Mouse (Mus musculus): Measurements from ENCODE around the gene Tescl.

Gene Tescl

DNA sequence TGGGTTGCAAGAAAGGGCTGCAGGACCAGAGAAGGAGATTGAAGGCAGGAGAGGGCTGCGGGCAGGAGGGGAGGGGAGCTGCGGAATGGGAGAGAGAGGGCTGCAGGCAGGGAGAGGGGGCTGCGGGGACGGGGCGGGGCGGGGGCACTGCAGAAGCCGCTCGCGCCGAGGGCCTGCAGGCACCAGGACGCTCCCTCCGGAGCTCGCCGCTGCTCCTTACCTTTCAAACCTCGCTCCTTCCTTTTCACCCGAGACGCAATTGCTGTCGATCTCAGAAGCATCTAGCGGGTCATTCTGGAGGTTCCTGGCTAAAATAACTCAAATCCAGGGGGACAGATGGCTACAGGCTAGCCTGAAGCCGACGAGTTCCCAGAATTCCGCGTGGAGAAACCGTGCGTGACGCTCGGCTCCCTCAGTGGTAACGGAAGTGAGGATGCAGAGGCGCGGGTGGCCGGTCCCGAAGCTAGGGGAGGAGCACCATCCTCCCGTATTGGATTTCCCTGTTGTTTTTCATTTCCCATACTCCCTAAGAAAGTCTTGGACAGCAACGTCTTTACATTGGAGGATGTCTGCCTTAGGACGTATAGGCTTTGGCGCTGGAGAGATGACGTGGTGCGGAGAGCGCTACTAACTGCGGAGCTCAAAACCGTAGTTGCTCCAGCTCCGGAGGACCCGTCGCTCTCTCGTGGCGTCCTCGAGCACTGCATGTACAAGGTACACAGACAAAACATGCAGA is 34.6 kb downstream of the Tescl start:
- peak; percentile 81 for DNase-seq

DNA sequence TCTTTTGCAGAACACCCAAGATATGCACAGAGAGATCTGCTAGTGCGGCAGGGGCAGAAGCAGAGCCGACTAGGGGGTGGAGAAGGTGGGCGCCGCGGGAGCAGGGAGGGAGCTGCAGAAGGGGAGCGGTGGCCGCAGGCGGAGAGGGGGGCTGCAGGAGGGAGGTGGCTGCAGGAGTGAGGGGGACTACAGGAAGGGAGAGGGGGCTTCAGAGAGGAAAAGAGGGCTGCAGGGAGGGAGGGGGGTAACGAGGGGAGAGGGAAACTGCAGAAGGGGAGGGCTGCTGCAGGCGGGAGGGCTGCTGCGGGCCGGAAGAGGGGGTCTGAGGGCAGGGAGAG is 35.1 kb downstream of the Tescl start:
- DNase-seq: no peak

DNA sequence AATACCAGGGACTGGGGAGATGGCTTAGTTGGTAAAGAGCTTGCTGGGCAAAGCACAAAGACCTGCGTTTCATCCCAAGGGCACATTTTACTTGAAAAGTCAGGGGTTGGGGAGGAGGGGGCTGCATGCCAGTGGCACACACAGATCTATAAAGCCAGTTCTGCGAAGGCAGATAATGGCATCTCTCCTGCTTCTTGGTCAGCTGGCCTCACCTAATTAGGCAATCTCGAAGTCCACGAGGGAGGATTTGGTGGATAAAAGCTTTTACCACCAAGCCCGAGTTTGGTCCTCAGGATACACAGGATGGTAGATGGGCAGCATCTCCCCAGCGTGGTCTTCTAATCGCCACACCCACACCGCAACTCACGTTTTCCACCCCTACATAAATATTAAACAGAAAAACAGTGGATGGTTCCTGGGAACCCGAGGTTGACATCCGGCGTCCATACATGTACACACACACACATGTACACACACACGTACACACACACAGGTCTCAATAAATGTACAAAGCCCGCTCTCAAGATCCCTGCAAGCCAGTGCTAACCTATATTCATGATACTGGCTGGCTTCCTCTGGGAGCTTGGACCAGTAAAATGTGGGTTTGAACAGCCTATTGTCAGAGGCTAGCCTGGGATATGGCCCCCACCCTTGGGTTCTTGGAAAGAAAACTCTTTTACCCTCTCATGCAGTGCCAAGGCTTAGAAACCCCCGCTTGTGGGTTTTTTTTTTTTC is 36.2 kb downstream of the Tescl start:
- DNase-seq: no peak

DNA sequence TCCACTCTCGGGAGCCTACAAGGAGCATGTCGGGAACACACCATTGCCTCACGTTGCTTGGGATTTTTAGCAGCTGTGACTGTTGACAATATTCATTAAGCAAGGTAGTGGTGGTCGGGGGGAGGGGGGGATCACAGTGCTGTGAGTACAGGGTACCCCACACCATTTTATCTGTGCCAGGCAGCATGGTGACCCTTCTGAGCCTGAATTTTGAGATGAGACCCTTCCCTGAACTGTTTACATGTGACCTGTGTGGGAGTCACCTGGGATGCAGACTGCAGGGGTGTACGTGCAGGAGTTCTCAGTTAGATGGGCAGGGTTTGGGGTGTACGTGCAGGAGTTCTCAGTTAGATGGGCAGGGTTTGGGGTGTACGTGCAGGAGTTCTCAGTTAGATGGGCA is 37.4 kb downstream of the Tescl start:
- no peak for DNase-seq

DNA sequence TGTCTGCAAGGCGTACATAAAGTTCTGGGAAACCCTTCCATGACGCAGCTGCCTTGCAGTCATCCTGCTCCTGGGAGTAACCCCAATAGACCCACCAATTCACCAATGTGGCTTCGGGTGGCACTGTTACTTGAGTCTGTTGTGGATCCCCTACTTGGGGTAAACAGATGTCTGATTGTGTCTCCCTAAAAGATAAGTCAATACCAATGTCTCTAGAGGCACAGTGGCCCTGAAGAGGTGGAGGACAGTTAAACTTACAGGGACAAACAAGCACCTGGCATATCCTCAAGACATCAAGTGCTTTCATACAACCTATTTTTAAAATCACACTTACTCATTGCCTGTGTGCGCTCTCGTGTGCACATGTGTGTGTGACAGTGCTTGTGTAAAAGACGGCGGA is 38.4 kb downstream of the Tescl start:
- no peak for DNase-seq

DNA sequence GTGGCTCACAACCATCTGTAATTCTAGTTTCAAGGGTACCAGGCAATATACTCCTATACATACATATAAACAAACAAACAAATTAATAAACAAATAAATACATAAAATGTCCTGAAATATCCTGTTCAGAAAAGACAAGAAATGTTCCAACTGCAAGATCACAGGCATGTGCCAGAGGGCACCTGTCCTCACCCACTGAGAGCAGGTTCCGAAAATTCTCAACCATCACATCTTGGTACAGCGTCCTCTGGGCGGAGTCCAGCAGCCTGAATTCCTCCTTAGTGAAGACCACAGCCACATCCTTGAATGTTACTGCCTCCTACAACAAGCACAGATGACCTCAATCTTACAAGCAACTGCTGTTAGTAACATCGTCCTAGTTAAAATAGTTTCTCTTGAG is 39.0 kb downstream of the Tescl start:
- no peak for DNase-seq

DNA sequence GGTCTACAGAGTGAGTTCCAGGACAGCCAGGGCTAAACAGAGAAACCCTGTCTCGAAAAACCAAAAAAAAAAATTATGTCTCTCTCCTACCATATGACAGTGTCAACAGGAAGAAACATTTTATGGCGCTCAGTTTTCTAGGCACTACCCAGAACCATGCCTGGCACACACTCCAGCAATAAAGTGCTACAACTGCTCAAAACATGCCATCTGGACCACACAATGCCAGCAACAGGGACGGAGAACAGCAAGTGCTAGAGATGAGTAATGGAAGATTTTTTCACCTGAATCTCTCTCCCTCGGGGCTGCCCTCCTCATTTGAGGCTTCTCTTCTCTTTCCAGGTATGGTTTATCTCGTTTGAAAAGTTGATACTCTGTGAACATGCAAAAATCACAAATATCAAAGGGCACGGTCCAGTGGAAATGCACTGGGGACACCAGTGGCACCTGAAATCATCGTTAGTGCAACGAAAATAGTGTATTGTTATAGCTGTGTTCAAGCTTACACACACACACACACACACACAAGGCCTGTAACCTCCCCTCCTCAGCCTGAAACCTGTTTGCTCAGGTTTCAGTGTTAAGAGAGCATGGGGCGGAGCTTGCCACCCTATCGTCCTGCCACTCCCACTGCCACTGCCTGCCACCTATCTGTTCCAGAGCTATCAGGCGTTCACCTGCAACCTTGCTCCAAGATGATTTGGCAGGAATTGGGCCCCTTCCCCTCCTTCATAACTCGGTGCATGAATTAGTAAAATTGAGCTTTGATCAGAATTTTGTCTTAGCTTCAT is 40.5 kb downstream of the Tescl start:
- peak; percentile 52 for DNase-seq

DNA sequence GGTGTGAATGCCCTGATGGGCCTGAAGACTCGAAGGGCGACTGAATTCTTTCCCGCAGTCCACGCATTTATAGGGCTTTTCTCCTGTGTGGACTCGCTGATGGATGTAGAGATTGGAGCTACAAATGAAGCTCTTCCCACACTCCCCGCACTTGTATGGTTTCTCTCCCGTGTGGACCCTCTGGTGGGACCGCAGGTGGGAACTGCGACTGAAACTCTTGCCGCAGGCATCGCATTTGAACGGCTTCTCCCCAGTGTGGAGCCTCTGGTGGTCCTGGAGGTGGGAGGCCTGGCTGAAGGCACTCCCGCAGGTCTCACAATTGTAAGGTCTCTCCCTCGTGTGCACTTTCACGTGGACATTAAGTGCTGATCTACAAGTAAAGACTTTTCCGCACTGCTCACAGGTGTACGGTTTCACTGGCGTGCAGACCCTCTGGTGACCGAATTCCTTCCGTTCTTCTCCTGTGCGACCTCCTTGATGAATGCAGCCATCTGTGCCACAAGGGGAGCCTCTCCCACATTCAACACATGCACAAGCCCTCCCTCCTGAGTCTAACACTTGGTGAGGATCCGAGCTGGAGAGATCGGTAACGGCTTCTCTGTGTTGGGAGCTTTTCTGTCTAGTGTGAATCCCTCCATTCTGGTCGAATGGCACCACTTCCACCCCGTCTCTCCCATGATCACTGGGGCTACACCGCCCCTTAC is 42.2 kb downstream of the Tescl start:
- DNase-seq: no peak

DNA sequence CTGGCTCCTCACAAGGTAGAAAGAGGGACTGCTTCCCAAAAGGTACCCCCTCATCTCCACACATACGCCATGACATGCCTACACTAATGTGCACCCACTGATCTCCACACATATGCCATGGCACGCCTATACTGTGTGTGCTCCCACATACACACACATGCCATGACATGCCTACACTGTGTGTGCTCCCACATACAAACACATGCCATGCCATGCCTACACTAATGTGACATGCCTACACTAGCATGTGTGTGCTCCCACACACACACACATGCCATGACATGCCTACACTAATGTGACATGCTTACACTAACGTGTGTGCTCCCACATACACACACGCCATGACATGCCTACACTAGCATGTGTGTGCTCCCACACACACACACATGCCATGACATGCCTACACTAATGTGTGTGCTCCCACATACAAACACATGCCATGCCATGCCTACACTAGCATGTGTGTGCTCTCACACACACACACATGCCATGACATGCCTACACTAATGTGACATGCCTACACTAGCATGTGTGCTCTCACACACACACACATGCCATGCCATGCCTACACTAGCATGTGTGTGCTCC is 43.5 kb downstream of the Tescl start:
- no peak for DNase-seq

DNA sequence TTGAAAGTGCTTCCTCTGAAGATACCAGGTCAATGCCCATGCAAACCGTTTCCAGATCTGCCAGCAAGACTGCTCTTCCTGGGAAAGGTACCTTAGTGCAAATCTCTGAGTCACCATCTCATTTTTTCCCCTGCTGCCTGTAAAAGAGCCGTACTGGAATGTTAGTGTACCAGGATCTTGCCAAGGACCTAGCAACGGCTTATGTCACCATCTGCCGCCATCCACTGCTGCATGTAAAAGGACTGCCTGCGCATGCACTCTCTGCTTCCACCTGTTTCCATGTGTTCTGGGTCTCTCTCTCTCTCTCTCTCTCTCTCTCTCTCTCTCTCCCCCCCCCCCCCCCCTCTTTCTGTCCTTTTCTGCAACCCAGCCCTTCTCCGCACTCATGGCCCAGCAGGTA is 45.2 kb downstream of the Tescl start:
- no peak for DNase-seq

DNA sequence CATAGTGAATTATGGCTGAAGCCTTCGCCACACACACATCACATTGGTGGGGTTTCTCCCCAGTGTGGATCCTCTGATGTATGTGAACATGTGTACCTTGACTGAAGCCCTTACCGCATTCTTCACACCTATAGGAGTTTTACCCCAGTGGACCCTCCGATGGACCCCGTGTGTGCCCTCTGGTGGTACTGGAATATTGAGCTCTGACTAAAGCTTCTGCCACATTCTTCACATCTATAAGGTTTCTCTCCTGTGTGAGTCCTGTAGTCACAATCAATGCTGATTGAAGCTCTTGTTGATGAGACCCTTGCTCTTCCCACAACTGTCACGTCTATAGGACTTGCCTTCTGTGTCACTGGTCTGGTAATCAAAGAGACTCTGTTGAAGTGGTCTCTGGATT is 46.1 kb downstream of the Tescl start:
- DNase-seq: no peak

DNA sequence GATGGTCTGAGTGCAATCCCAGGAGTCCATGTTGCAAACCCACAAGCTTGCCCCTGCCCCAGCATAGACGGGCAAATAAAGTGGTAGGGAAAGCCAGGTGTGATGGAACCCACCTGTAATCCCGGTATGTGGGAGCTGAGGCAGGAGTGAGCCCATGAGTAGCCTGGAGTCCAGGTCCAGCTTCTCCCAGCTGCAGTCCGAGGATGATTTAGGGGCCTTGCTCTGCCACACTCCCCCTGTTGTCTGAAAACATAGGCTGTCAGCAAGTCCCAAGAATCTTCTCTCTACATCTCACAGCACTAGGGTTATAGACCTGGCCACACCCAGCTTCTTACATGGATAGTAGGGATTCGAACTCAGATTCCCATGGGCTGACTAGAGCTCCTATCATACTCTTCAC is 46.8 kb downstream of the Tescl start:
- no peak for DNase-seq

DNA sequence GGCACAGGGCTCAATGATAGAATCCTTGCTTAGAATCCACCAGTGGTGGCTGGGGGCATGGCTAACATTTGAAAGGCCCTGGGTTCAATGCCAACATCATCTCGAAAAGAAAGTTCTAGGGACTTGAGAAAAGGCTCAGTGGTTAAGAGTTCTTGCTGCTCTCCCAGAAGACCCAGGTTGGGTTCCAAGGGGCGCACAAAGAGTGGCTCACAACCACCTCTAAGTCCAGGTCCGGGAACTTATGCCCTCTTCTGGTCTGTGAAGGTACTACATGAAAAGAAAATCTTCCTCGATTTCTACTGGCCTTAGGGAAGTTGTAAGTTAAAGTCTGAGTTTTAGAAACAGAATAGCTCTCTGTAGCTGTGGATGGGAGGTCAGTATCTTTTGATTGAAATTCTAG is 47.6 kb downstream of the Tescl start:
- DNase-seq: no peak

Measured in liver (tissue).